Mouse (Mus musculus) brain, embryonic 14.5 days (tissue): ENCODE measurements around the gene 1700019D03Rik.

Experiments used
- CTCF ChIP-seq: fragments of 200-500 bp; IDR thresholded peaks from 2 replicates; pipeline ENCODE4 v1.5.1; 2012; ENCODE audit warnings: inconsistent platforms, mild to moderate bottlenecking, moderate library complexity, borderline replicate concordance; ENCODE audit not compliant: insufficient read depth, insufficient read length; ENCODE audit errors: extremely low read depth
- POLR2A ChIP-seq: fragments of 200-500 bp; IDR thresholded peaks from 2 replicates; pipeline ENCODE4 v1.6.1; 2012; ENCODE audit warnings: mild to moderate bottlenecking, inconsistent platforms, borderline replicate concordance; ENCODE audit not compliant: poor library complexity, insufficient read depth, insufficient read length, severe bottlenecking; ENCODE audit errors: extremely low read depth

GRCm38 (mm10) chr1:53014716-53015115 lies 5.3 kb downstream of the 1700019D03Rik start:
- TF ChIP-seq CTCF: no peak
- TF ChIP-seq POLR2A: no peak
